Mouse (Mus musculus) liver, embryonic 14.5 days (tissue): ENCODE measurements around the gene Gm7903. TPM values are rescaled to one million over a fixed set of nuclear protein-coding genes. Genes with fewer than 3 reads are reported as not detected.
"Not testable (repeated sequence)": the region's sequence is repeated elsewhere in the genome, so short reads cannot be mapped to it uniquely, and the experiment has no call there.

ENCODE experiments used
- ATAC-seq: fragments of 200-750 bp; cut with Nextera tagmentation; 2 replicates; pipeline ENCODE4 v1.8.0; 2017; ENCODE audit warnings: moderate number of reproducible peaks, mild to moderate bottlenecking, moderate library complexity; ENCODE audit not compliant: insufficient read depth
- DNase-seq, 3 experiments: peaks; one replicate each; pipeline ENCODE4 v3.0.0-alpha.2; 2012 to 2013; ENCODE audit warnings: low read depth in 3 of 3, low spot score in 3 of 3
- H3K27ac ChIP-seq: fragments of 300-500 bp; sonication (generic); 2 replicates; pipeline ENCODE4 v1.5.1; 2014; ENCODE audit warnings: moderate library complexity, mild to moderate bottlenecking, control low read depth, inconsistent platforms
- H3K27me3 ChIP-seq: fragments of 300-500 bp; sonication (generic); 2 replicates; pipeline ENCODE4 v1.6.1; 2014; ENCODE audit warnings: mild to moderate bottlenecking, low read length, moderate library complexity; ENCODE audit not compliant: control insufficient read depth, insufficient read depth
- H3K36me3 ChIP-seq: fragments of 300-500 bp; sonication (generic); replicated peaks from 2 replicates; pipeline ENCODE4 v1.6.1; 2014; ENCODE audit warnings: low read depth; ENCODE audit not compliant: control insufficient read depth, insufficient read depth
- H3K4me1 ChIP-seq, 2 experiments: fragments of 200-500 bp in 1 of 2; fragments of 300-500 bp in 1 of 2; sonication (generic) in 1 of 2; replicated peaks; 2 replicates each; pipeline ENCODE4 v1.6.1; 2012 to 2014; ENCODE audit warnings: antibody characterized with exemption in 1 of 2, inconsistent platforms in 1 of 2, low read length in 1 of 2; ENCODE audit not compliant: control insufficient read depth in 2 of 2, insufficient read depth in 2 of 2
- H3K4me2 ChIP-seq: fragments of 300-500 bp; sonication (generic); 2 replicates; pipeline ENCODE4 v1.6.1; 2014; ENCODE audit warnings: low read depth, mild to moderate bottlenecking, control low read depth, moderate library complexity
- H3K4me3 ChIP-seq, 2 experiments: fragments of 200-500 bp in 1 of 2; fragments of 300-500 bp in 1 of 2; sonication (generic) in 1 of 2; 2 replicates each; pipeline ENCODE4 v1.5.1; 2012 to 2014; ENCODE audit warnings: low read depth in 2 of 2, low read length in 2 of 2, mild to moderate bottlenecking in 2 of 2, control low read depth in 1 of 2, inconsistent platforms in 1 of 2, moderate library complexity in 1 of 2; ENCODE audit not compliant: insufficient read depth in 1 of 2
- H3K9ac ChIP-seq: fragments of 300-500 bp; sonication (generic); replicated peaks from 2 replicates; pipeline ENCODE4 v1.6.1; 2014; ENCODE audit warnings: mild to moderate bottlenecking, control low read depth, moderate library complexity
- H3K9me3 ChIP-seq: fragments of 300-500 bp; sonication (generic); 2 replicates; pipeline ENCODE4 v1.6.1; 2016; ENCODE audit warnings: low read length, mixed read lengths; ENCODE audit not compliant: control insufficient read depth
- WGBS: fragments of 180-500 bp; shearing (Covaris S2); extraction: QIAGEN DNeasy Blood & Tissue Kit; methylation state at CpG from one replicate; pipeline ENCODE4 v1.1.7; 2014; ENCODE audit not compliant: insufficient replicate concordance; 5-methylcytosine and 5-hydroxymethylcytosine counted together
- polyA plus RNA-seq, 2 experiments: library from polyadenylated mRNA; depleted of rRNA in 1 of 2; stranded (reverse) in 1 of 2; unstranded in 1 of 2; fragments of >200 nt; fragmentation: Nextera tagmentation in 1 of 2; extraction: Ambion mirVana in 1 of 2; gene quantifications; 2 replicates each; pipeline versions ENCODE4 v1.2.1 to v1.2.3; 2012 to 2014

Gm7903 gene
- polyA plus RNA-seq (2012; rRNA removed): not detected in 2 replicates
- polyA plus RNA-seq (2014; fragmentation: Nextera tagmentation; extraction: Ambion mirVana): not detected in 2 replicates

DNA sequence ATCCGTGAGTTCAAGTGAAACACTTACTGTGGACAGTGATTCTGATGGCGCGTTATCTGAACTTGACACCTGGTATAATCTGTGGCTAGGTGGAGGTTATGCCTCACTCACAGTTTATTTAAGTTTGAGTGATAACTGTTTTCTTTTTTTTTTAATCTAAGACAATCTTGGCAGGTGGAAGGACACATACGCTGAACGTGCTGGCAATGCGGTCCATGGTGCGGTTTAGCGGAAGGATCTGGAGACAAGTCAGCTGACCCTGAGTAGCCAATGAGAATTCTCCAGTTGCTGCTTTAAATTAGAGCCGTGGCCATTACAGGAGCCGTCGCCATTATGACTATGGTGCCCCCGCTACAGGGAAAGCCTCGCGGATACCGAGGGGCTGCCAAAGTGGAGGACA, at the start of gene Gm7903:
TSS of gene Gm7903 (plus strand) at position 301 of the 400 bp plus-strand sequence.
- not testable (repeated sequence) for H3K9ac ChIP-seq, H3K36me3 ChIP-seq, ATAC-seq, H3K4me1 ChIP-seq, DNase-seq, H3K4me3 ChIP-seq, H3K4me2 ChIP-seq, H3K27ac ChIP-seq, H3K9me3 ChIP-seq, H3K27me3 ChIP-seq
- WGBS: no CpG with 5 or more reads among the region's 15 CpGs

- not testable (repeated sequence) for H3K4me3 ChIP-seq, H3K4me1 ChIP-seq, H3K36me3 ChIP-seq, H3K9ac ChIP-seq, H3K27ac ChIP-seq, H3K4me2 ChIP-seq, H3K27me3 ChIP-seq, H3K9me3 ChIP-seq, DNase-seq, ATAC-seq
- no CpG with 5 or more reads among the region's 3 CpGs for WGBS
These were observed 30.1 kb upstream of the Gm7903 start for GRCm38 (mm10) chrX:135403578-135403977.

GRCm38 (mm10) chrX:135421203-135421602, 12.4 kb upstream of the Gm7903 start:
- WGBS: 28% methylated on average over 3 of the region's 7 CpGs
- not testable (repeated sequence) for ATAC-seq, H3K27ac ChIP-seq, H3K36me3 ChIP-seq, H3K27me3 ChIP-seq, H3K9me3 ChIP-seq, H3K9ac ChIP-seq, DNase-seq, H3K4me3 ChIP-seq, H3K4me1 ChIP-seq, H3K4me2 ChIP-seq

GRCm38 (mm10) chrX:135421824-135422223, 11.8 kb upstream of the Gm7903 start:
- not testable (repeated sequence) for H3K27me3 ChIP-seq, H3K27ac ChIP-seq, H3K9ac ChIP-seq, H3K9me3 ChIP-seq, H3K4me2 ChIP-seq, H3K4me3 ChIP-seq, H3K36me3 ChIP-seq, DNase-seq, H3K4me1 ChIP-seq, ATAC-seq

DNA sequence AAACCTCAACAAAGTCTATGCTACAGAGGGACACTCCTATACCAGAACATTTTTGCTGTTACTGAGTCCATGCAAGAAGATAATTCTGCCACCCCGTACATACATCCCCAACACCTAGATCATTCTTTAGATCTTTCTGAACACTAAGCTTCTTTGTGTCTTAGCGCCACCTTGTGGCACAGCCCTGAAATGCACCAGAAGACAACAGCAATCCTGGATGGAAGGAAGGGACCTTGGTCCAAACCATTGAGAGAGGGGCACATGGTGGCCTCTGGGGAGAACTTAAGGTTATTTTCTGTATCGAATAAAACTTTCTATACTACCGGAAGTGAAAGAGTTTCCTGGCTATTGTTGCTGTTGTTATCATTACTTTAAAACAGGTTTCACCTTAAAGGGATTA, 11.2 kb upstream of the Gm7903 start:
- no CpG with 5 or more reads among the region's 4 CpGs for WGBS
- not testable (repeated sequence) for H3K9ac ChIP-seq

DNA sequence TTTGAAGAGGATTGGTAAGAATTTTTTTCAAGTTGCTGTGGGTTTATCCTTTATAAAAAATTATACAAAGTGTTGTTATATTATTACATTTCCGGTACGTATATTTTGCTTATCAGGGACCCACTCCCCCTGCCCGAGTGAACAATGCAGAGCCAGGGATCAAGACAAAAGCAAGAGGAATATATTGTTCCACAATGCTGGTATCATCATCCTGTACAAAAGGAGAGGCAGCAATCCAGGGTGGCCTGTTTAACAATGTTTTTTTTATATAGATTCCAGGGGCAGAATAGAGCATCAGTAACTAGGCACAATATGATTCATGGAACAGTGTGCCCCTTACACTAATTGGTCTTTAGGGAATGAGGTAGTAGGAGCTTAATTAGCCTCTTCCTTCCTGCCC, 30.5 kb downstream of the Gm7903 start:
- H3K9ac ChIP-seq, DNase-seq, H3K4me3 ChIP-seq, H3K36me3 ChIP-seq, ATAC-seq, H3K4me2 ChIP-seq, H3K27ac ChIP-seq, H3K4me1 ChIP-seq, H3K27me3 ChIP-seq, H3K9me3 ChIP-seq: not testable (repeated sequence)
- no CpG with 5 or more reads among the region's 3 CpGs for WGBS

More for the DNA sequence above, 11.2 kb upstream of the Gm7903 start:
- H3K4me1 ChIP-seq, H3K4me2 ChIP-seq, H3K27me3 ChIP-seq, DNase-seq, H3K27ac ChIP-seq, H3K9me3 ChIP-seq, ATAC-seq, H3K36me3 ChIP-seq, H3K4me3 ChIP-seq: not testable (repeated sequence)

DNA sequence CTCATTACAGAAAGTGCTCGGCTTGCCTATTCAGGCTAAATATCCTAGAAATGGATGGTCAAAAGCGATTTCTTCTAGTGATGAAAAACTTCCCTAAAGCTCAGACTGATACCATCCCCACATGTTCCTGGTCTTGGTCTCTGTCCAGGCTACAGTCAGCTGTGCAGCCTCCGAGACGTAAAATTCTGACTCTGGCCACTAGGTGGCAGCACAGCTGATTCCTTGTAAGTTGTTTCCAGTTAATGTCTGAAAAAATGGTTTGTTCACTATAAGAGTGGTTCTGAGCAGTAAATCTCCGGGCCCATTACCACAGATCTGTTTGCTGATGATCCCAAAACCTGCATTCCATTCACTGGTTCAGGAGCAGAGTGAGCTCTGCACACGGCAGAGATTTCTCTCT, 48.3 kb downstream of the Gm7903 start:
- not testable (repeated sequence) for H3K9me3 ChIP-seq

GRCm38 (mm10) chrX:135483183-135483582, 49.5 kb downstream of the Gm7903 start:
- not testable (repeated sequence) for H3K9me3 ChIP-seq, ATAC-seq, H3K9ac ChIP-seq, H3K36me3 ChIP-seq, DNase-seq, H3K4me2 ChIP-seq, H3K27me3 ChIP-seq, H3K4me1 ChIP-seq, H3K27ac ChIP-seq, H3K4me3 ChIP-seq
- WGBS: no CpG with 5 or more reads among the region's 3 CpGs

More for the DNA sequence above, 48.3 kb downstream of the Gm7903 start:
- no CpG with 5 or more reads among the region's 6 CpGs for WGBS
- not testable (repeated sequence) for H3K4me2 ChIP-seq, ATAC-seq, H3K36me3 ChIP-seq, H3K27ac ChIP-seq, H3K27me3 ChIP-seq, H3K4me1 ChIP-seq, DNase-seq, H3K9ac ChIP-seq, H3K4me3 ChIP-seq
